Mouse (Mus musculus) gonadal fat pad, adult 2 months (tissue): ENCODE measurements around the gene B3gntl1. TPM values are rescaled to one million over a fixed set of nuclear protein-coding genes. Genes with fewer than 3 reads are reported as not detected.
"Not testable (repeated sequence)": the region's sequence is repeated elsewhere in the genome, so short reads cannot be mapped to it uniquely, and the experiment has no call there.

ENCODE experiments used
- DNase-seq: peaks from one replicate; pipeline ENCODE4 v3.0.0-alpha.2; 2012; ENCODE audit warnings: low read depth
- polyA plus RNA-seq: library from polyadenylated mRNA; depleted of rRNA; stranded (reverse); fragments of >200 nt; gene quantifications from 2 replicates; pipeline ENCODE4 v1.2.3, GENCODE M21; 2012

Gene B3gntl1
- polyA plus RNA-seq, 1 experiment: 14.7 TPM

DNA sequence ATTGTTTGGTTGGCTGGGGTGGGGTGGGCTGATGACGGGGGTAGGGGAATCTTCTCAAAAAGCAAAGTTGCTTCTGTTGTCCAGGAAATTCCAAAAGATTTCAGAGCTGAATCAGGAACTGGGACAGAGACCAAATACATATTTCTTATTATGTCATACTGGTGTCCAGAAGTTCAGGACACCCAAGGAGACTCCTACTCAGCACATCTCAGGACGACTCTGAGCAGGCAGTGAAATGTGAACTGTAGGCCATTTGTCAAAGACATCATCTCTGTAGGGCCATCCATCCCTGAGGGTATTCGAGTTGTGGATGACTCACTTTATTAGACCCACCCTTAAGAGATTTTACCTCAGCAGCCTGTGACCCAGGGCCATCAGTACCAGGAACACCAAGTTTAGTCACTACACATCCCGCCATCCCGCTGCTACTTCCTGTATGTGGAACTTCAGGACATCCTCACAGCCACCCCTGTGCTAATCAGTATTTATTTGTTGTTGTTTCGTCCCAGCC, 12.6 kb upstream of the B3gntl1 start:
- DNase-seq: no peak

DNA sequence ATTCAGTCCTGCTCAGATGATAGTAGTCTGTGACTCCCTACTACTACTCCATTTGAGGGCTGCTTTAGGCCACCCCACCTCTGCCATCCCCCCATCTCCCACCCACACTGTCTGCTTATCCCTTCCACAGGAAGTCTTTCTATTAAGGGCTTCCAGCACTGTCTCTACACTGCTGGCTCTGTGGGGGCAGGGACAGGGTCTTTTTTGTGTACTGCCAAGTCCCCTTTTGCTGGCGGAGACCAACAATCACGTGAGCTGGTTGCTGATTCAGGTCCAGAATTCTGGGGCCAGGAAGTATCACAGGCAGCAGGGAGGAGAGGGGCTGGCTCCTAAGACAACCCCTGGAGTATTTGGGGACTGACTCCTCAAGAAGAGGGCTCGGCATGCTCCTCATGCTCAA, 10.3 kb upstream of the B3gntl1 start:
- DNase-seq: no peak

DNA sequence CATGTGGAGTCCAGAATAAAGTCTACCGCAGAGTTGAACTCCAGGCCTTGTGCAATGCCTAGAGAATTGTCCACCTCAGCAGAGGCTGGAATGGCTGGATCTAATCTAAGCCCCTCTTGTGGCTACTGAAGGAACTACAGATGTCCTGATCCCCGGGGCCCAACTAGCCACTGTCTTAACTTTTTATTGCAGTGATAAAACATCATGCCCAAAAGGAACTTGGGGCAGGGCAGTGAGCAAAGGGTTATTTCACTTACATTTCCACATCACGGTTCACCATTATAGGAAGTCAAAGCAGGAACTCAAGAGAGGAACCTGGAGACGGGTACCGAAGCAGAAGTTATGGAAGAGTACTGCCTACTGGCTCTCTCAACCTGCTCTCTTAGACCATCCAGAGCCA, 7.8 kb upstream of the B3gntl1 start:
- DNase-seq: no peak

DNA sequence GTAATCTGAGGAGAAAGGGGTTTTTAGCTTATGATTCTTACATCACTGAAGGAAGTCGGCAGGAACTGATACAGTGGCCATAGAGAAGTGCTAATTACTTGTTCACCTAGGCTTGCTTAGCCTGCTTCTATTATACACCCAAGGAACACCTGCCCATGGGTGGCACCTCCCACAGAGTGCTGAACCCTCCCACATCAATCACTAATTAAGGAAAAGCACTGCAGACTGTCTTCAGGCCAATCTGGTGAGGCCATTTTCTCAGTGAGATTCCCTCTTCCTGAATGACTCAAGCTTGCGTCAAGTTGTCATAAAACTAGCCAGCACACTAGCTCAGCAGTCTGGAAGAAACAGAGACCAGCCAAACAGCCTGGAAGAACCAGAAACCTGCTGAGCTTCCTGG, 6.6 kb upstream of the B3gntl1 start:
- DNase-seq: no peak

DNA sequence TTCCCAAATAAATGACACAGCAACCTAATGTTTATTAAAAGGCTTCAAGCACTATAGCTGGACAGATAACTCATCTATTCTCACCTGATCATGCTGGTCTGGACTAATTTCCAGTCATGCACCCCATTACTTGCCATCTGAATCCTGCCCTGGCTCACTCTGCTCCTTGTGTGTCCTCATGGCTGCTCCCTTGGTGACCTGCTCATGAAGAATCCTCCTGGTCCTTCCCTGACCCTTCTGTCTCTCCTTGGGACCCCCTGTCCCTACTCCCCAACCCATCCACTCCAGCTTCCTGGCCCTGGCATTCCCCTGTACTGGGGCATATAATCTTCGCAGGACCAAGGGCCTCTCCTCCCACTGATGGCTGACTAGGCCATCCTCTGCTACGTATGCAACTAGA, 3.9 kb upstream of the B3gntl1 start:
- no peak for DNase-seq

DNA sequence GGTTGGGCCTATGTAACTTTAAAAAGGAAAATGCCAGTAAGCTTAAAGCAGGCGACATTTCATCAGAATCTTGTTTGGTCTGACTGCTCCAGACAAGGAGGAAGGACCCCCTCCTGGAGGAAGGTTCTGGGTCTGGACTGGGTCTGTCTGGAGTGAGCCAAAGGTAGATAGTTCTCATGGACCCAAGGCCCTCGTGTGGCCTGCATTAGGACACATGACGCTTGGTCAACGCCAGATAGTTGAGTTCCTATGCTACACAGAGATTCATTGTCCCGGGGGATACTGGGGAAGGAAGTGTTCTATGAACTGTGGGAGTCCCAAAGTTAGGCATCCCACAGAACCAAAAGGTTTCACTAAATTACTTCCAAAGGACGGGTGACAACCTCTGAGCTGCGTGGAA, 676 bp upstream of the B3gntl1 start:
- no peak for DNase-seq

DNA sequence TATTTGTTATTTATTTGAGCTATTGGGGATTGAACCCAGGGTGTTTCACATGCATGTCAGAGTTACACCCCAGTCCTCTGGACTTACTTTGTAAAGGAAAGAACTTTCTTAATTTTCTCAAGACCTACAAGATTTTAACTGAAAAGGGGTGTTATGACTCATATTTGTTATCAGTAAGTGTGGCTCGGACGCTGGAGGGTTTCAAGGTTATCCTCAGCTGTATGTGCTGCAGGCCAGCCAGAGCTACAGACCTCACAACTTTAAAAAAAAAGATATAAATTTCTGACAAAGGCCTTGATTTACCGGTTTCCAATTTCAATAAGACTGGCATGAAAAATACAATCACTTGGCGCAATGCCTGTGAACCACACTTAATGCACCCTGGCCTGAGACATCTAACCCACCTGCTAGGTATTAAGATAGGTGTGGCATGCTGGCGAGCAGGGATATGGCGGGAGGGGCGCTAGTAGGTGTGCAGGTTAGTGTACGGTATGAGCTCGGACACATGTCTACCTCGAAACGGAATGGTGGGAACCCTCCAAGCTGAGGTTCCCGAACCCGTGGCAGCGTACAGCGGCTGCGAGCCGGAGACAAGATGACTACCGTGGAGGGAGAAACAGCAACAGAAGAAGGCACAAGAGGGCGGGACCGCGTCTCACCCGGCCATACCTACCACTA, 502 bp downstream of the B3gntl1 start:
- DNase-seq: no peak

DNA sequence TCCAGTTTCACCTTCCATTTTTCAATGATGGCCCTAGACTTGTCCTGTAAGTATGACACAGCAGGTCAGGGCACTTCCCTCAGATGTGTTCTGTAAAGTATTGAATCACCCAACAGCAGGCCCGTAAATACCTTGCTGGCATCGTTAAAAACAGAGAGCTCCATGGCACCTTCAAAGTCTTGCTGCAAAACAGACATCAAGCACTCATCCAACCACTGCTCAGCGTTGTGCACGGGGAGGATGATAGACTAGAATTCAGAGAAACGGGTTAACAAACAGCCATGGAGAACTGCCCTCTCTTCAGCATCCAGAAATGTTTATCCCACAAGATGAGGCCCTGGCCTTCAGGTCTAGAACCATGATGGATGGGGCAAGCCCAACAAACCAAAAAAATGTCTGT, 2.0 kb downstream of the B3gntl1 start:
- no peak for DNase-seq

DNA sequence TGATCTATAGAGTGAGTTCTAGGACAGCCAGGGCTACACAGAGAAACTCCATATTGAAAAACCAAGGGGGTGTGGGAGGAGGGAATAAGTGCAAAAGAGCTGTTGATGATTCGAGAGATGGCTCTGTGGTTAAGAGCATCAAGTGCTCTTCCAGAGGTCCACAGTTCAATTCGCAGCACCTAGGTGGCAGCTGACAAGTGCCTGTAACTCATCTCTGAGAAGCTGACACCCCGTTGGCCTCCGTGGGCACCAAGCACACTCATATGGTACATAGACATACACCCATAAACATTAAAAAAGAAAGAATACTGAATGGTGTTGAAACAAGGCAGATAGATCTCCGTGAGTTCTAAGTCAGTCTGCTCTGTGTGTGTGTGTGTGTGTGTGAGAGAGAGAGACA, 4.2 kb downstream of the B3gntl1 start:
- DNase-seq: no peak

DNA sequence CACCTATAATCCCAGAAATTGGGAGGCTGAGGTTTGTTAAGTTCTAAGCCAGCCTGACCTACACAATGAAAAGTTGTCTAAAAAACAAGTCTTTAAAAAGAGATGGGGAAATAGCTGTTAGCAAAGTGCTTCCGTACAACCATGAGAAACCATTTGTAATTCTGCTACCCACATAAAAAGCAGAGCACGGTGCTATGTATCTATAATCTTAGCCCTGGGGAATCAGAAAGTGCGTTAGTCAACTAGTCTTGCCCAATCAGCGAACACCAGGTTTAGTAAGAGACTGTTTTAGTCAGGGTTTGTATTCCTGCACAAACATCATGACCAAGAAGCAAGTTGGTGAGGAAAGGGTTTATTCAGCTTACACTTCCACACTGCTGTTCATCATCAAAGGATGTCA, 5.4 kb downstream of the B3gntl1 start:
- no peak for DNase-seq

DNA sequence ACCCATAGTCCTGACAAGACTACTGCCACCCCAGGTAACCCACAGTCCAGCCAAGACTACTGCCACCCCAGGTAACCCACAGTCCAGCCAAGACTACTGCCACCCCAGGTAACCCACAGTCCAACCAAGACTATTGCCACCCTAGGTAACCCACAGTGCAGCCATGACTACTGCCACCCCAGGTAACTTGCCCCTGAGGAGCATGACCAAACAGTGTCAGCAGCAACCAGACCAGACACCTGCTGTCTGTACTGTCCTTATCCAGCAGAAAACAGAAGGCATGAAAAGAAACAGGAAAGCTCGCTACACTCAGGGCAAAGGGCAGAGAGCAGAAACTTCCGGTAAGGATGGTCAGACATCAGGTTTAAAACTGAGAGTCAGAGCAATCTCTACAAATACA, 11.8 kb downstream of the B3gntl1 start:
- no peak for DNase-seq

DNA sequence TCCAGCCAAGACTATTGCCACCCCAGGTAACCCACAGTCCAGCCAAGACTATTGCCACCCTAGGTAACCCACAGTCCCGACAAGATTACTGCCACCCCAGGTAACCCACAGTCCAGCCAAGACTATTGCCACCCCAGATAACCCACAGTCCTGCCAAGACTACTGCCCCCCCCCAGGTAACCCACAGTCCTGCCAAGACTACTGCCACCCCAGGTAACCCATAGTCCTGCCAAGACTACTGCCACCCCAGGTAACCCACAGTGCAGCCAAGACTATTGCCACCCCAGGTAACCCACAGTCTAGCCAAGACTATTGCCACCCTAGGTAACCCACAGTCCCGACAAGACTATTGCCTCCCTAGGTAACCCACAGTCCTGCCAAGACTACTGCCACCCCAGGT, 12.3 kb downstream of the B3gntl1 start:
- DNase-seq: not testable (repeated sequence)

DNA sequence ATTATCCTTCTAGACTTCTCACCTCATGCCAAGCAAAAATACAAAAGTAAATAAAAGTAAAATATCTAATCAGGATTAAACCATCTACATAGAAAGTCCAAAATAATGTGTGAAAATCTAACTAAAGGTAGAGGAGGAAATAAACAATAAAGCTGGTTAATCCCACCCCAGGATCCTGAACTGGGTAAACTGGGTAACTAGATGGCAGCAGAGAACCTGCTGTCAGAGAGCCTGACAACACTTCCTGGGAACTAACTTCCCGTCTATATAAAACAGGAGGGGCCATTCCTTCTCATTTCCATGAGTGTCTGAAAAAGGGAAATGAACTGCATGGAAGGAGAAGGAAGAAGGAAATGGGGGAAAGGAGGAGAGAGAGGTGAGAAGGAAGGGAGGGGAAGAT, 14.8 kb downstream of the B3gntl1 start:
- DNase-seq: no peak

DNA sequence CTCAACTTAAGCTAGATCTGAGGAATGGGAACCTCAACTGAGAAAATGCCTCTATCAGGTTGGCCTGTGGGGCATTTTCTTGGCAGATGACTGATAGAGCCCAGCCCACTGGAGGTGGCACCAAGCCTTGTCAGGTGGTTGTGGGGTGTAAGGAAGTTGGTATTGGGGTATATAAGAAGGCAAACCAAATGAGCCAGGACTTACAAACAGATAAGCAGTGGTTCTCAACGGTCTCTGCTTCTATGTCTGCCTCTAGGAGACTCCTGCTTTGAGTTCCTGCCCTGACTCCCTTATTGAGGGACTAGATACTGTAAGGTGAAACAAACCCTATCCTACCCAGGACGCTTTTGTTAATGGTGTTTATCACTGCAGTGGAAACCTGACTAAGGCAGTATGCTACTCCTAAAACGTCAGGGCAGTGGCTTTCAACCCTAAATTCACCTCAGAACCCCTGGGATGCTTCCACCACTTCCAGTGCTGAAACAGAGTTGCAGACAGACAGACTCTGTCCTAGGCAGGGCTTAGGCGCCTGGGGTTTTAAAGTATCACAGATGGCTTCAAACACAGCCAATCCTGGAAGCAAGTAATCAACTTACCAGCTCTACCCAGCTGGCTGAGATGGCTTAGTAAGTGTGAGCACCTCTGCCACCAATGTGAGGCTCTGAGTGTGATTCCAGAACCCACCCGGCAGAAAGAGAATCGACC, 17.0 kb downstream of the B3gntl1 start:
- no peak for DNase-seq

DNA sequence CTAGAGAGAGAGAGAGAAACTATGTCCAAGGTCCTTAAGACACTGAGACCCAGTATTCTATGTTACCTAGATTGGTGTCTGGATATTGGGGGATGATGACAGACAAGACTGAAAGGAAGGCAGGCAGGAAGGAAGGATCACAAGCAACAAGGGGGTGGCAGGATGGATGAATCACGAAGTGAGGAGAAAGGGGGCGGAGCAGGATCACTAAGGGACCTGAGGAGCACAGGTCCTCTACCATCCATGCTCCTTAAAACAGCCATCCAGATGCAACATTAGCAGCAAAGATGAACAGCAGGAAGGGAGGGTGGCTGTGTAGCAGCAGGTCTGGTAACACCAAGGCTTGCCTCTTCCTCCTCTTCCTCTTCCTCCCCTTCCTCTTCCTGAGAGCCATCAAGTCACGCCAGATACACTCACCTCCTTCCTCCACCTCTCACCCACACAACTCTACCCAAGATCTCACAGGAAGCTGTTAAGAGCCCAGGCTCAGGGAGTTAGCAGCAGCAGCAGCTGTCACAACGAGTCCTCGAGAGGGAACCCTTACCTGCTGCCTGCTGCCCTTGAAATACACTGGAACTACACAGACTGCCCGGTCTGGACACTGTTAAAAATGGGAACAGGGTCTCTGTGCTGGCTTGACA, 17.7 kb downstream of the B3gntl1 start:
- no peak for DNase-seq

DNA sequence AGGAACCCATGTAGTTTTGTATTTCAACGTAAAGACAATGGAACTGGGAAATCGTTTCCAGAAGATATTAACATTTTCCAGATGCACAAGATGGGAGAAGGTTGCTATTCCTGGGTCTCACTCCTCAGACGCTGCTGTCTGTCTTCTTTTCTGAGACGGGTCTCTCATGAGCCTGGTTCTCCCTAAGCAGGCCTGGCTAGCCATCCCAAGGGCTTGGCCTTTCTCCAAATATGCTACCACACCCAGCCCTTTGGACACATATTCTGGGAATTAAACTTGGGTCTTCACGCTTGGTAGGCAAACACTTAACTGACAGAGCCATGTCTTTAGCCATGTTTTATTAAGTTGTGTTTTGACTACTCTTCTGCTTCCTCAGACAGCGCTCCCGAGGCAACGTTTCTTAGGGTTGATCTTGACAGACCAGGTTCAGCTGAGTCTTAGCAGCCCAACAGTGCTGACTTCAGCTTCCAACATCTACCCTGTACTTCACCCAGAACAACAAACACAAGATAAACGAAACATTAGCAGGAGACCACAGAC, 18.5 kb downstream of the B3gntl1 start:
- DNase-seq: no peak

DNA sequence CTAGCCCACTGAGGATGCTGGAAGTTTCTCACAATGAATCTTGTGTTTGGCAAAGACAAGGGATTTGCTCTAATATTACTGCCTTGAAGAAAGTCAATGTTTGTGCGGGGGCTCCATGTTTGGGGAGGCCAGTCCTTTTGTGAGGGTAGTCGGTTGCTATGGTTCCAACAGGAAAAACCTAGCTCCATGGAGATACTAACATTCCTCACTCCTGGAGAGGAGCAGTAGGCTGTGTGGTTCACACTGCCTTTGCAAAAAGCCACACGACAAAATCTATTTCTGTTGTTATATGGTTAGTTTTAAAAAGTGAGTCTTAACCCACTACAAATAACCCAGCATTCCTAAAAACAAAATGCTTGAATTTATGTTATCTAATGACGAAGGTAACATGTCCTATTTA, 19.3 kb downstream of the B3gntl1 start:
- no peak for DNase-seq

DNA sequence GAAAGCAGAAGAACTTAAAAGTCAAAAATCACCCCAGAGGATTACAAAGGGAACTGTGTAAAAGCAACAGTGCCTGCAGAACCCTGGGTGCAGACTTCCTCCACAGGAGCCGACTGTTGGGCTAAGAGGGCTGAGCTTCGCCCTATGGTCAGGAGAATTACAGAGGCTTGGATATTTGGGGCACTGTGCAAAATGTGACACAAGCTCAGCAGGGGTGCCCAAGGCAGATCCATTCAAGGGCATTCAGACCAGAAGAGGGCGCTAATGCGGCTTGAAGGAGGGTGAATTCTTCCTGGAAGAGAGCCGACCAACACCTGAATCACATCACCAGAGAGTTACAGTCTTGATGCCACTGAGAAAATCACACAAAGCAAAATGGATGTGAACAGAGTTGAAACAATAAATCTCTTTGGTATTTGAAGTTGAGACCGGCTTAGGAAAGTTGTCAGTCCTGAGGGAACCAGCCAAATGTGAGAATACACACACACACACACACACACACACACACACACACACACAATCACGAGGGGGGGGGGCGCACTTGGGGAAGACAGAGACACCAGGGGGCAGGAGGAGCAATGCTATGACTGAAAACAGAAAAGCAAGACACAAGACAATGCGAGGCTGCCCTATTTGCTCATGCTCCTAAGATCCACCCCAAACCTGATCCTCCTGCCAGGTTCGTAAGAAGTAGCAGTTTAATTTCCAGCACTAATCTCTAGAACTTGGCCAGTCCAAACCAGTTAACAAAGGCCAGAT, 20.2 kb downstream of the B3gntl1 start:
- DNase-seq: no peak

DNA sequence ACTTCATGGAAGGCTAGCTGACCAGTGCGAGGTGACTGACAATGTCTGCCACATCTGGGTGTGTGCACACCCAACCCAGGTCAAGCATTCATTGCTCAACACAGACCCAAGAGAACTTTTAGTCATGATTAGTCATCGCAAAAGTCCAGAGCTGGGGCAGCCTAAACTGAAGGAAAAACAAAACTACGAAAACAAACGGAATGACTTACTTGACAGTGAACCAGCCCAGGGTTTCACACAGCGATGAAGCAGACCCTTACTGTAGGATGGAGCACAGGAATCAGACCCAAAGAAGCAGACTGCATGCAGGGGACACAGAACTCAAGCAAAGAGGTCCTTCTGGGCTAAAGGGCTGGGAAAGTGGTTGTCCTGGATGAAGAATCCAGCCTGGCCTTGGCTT, 21.0 kb downstream of the B3gntl1 start:
- no peak for DNase-seq

DNA sequence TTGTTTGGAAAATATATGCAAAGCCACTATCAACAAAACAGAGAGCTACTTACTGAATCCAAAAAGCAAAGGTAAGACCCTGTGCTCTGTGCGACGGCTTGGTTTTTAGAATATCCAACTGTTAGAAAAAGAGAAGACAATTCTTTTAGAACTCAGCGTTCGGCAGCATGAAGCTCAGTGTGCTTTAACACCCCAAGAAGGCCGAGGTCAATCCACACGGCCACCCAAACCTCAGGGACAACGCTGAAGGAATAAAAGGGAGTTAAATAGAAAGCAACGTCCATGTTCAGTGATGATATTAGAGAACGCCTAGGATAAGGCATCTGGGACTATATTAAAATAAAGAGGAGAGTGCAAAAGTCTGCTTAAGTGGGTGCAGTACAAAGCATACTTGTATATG, 21.4 kb downstream of the B3gntl1 start:
- DNase-seq: no peak

DNA sequence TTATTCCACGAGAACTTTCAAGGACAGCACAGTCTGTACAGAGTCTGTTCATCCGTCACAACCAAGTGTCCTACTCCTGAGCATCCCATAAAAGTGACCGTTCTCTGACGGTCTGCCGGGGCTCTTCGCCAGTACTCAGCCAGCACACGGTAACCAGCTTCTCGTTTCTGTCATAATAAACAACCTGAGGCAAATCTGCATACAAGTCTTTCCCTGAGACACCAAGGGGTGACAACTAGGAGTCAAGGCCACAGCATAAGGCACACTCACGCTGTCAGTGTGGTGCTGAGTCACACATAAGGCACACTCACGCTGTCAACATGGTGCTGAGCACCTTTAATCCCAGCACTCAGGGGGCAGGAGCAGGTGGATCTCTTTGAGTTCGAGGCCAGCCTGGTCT, 22.3 kb downstream of the B3gntl1 start:
- no peak for DNase-seq

DNA sequence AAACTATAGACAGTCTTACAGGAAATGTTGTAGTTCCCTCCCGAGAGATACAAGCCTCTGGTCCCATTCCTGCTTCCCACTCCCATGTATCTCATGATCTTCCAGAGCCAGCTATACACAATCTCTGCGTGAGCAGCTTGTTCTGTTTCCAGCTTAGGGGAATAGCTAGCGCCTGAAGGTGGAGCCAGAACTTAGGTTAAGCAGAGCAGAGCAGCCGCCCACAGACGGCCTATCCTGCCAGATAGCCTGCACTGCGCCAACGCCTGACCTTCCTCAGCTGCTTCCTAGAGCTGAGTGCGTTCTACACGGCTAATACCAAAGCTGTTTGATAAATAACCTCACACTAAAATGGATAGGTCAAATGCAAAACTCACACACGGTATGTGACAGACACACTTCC, 23.1 kb downstream of the B3gntl1 start:
- no peak for DNase-seq
